Mouse (Mus musculus) gastrocnemius, postnatal 10 days (tissue): ENCODE measurements around the gene Gm3298. TPM values are rescaled to one million over a fixed set of nuclear protein-coding genes. Genes with fewer than 3 reads are reported as not detected.
"Not testable (repeated sequence)": the region's sequence is repeated elsewhere in the genome, so short reads cannot be mapped to it uniquely, and the experiment has no call there.

Source experiments
- DNase-seq: peaks from one replicate; pipeline ENCODE4 v3.0.0; 2021; ENCODE audit warnings: mixed read lengths
- long read RNA-seq, 2 experiments: library from polyadenylated mRNA; stranded (forward); transcript quantifications; one replicate each; pipeline ENCODE4 v2.0.0; 2021
- total RNA-seq, 2 experiments: library from RNA; stranded (reverse); gene quantifications; 2 replicates each; pipeline ENCODE4 v1.2.3; 2021

The Gm3298 gene
- not detected for total RNA-seq
- long read RNA-seq, experiment 1: 0 reads
- long read RNA-seq, experiment 2: 0 reads

DNA sequence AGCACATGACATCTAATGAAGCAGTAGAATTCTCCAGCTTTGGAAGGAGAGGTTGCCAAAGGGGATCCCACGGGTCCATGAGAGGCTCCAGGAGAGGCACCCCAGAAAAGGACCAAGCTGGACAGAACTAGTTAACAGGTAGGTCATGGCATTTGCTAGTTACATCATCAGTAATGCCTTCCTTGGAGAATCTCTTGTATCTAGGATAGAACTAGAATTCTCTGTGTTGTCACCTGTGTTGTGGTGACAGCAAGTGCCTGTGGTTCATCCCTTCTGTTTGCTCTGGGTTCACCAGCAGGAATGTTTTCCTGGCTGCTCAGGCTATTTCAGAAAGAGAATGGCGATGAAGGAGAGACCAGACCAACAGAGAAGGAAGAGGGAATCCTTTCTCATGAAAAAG lies at the start of gene Gm3298:
Gm3298 (plus strand) TSS at position 301 of the 400 bp plus-strand sequence.
- not testable (repeated sequence) for DNase-seq

DNA sequence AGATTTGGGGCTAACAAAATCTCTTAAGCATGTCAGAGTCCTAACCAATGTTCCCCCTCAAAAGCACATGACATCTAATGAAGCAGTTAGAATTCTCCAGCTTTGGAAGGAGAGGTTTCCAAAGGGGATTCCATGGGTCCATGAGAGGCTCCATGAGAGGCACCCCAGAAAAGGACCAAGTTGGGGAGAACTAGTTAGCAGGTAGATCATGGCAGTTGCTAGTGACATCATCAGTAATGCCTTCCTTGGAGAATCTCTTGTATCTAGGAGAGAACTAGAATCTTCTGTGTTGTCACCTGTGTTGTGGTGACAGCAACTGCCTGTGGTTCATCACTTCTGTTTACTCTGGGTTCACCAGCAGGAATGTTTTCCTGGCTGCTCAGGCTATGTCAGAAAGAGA lies 32.1 kb upstream of the Gm3298 start, which contains the start of gene Gm8297:
Gm8297 (plus strand) TSS at position 301 of the 400 bp plus-strand sequence.
- DNase-seq: not testable (repeated sequence)

DNA sequence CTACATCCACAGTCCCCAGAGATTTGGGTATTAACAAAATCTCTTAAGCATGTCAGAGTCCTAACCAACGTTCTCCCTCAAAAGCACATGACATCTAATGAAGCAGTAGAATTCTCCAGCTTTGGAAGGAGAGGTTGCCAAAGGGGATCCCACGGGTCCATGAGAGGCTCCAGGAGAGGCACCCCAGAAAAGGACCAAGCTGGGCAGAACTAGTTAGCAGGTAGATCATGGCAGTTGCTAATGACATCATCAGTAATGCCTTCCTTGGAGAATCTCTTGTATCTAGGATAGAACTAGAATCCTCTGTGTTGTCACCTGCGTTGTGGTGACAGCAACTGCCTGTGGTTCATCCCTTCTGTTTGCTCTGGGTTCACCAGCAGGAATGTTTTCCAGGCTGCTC lies 34.6 kb downstream of the Gm3298 start, which contains the start of gene 4930555G01Rik:
4930555G01Rik (plus strand) TSS at position 301 of the 400 bp plus-strand sequence.
- not testable (repeated sequence) for DNase-seq

Other genes with a start within 250 kb of the Gm3298 start
- gene Gm9602, start 239.6 kb upstream of the Gm3298 start, total RNA-seq: not detected
- gene Gm3269, start 177.8 kb upstream of the Gm3298 start, total RNA-seq: under 1 TPM in 1 of 2 experiments, not detected in 1; 0.38 TPM
- gene Gm3264, start 160.3 kb upstream of the Gm3298 start, total RNA-seq: 1 to 10 TPM; 6.0 to 7.8 TPM
- not detected for gene Gm3278, start 123.5 kb upstream of the Gm3298 start, total RNA-seq
- gene Gm8297, start 32.0 kb upstream of the Gm3298 start, total RNA-seq: not detected
- gene 4930555G01Rik, start 34.7 kb downstream of the Gm3298 start, total RNA-seq: under 1 TPM; 0.14 to 0.29 TPM
- under 1 TPM; 0.47 to 0.54 TPM for gene Gm8281, start 55.1 kb downstream of the Gm3298 start, total RNA-seq
- not detected for gene Gm8279, start 115.6 kb downstream of the Gm3298 start, total RNA-seq
- gene Gm3317, start 148.6 kb downstream of the Gm3298 start, total RNA-seq: not detected
- gene Gm8271, start 169.9 kb downstream of the Gm3298 start, total RNA-seq: not detected
- not detected for gene Gm3526, start 244.7 kb downstream of the Gm3298 start, total RNA-seq